Mouse (Mus musculus) ovary, adult 18-20 months (tissue): ENCODE results near the gene Borcs8.
A peak's percentile ranks its signal among the peaks of the same experiment; 100 is the strongest.

Experiments used
- DNase-seq: peaks from one replicate; pipeline ENCODE4 v3.0.0; 2022; ENCODE audit warnings: low spot score, mixed read lengths

Gene Borcs8

DNA sequence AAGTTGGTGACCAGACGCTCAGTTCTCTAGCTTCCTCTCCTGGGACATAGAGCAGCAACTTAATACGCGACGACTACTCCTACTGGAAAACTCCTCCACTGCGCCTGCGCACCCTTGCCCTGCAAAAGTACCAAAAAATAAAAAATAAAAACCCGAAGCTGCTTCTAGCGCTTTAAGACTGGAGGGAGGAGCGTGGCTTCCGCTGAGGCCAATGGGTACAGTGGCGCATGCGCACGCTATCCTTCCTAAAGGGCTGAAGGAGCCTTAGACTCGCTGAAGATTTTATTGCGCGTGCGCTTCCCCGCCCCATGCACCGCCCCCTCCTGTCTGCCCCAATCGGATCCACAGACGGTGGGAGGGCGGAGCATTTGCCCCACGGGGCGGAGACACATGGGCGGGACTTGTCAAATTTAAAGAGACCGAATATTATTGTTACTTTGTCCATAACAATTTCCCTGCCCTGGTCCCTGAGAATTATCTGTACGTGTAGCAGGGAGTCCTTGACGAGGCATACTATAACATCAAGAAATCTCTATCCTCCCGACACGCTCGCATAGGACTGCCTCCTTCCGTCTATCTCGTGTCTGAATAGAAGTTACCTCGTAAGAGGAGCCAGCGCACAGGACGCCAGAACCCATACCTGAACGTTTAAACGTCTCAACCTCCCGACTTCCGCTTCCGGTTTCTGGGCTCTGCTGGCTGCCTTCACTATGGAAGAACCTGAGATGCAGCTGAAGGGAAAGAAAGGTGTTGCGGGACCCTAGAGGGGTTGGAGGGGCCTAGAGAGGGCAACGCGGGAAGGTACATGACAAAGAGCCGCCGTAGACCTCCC is at the start of gene Borcs8, which contains the start of the genes Rfxank and Mef2b:
Borcs8 (plus strand) TSS at position 474 of the 832 bp plus-strand sequence.
Rfxank (minus strand) TSS at position 129 of the 832 bp plus-strand sequence.
Mef2b (plus strand) TSS at position 686 of the 832 bp plus-strand sequence.
- peak; percentile 99 for DNase-seq

DNA sequence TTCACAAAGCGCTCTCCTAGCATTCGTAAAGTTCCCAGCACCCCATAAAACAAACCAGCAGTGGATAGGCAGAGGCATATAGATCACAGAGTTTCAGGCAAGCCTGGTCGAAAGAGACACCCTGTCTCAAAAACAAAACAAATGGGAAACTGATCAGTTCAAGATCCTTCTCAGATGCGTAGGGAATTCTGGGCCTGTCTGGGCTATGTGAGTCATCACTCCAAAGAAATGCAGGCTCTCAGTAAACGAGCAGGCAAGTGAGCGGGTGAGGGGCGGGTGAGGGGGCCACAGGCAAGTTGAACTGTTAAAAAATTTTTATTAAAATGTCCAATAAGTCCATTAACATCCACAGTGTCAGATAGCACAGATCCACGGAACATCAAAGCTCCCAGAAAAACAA is 46.5 kb upstream of the Borcs8 start:
- no peak for DNase-seq

DNA sequence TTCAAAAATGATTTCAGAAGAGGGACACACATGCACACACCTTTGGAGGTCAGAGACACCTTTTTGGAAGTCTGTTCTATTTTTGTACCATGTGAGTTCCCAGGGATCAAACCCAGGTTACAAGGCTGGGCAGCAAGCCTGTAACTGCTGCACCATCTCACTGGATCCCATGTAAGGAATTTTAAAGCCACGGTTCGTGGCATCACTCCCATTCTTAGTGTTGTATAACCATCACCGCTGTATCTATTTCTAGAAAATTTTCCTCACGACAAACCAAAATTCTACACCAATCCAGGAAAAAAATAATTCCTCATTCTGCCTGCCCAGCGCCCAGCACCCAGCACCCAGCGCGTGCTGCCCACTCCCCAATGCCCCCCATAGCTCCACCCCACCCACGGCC is 40.0 kb upstream of the Borcs8 start:
- DNase-seq: no peak

DNA sequence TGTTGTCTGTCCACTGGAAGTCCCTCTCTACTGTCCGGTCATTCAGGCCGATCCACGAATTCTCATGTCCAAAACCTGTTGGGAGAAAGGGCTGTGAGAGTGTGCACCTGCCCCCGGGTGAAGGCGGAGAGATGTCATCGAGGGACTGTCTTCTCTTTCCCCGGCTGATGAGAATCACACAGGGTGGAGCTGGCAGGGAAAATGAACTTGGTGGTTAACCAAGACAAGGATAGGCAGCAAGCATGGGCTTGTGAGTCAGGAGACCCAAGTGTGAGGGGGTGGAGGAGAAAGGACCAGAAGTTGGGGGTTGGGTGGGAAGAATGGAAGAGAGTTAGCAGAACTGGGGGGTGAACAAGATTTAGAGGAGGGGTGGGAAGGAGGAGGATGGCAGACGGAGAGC is 39.1 kb upstream of the Borcs8 start:
- no peak for DNase-seq

DNA sequence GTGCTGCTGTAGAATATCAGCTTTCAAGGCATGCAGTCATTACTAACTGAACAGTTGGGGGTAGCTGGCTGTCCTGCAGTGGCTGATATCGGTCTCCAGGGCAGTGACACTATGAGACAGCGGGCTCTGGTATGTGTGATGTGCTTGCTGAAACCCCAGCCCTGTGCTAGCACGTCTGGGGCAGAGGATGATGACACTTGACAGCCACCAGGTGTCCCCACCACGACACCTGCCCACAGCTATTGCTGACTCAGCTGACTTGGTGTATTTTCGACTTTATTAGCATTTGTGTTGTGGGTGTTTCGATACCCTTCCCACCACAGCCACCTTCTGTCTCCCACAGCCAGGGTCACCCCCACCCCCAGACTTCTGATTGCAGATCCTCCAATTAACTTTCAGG is 34.8 kb upstream of the Borcs8 start:
- no peak for DNase-seq

DNA sequence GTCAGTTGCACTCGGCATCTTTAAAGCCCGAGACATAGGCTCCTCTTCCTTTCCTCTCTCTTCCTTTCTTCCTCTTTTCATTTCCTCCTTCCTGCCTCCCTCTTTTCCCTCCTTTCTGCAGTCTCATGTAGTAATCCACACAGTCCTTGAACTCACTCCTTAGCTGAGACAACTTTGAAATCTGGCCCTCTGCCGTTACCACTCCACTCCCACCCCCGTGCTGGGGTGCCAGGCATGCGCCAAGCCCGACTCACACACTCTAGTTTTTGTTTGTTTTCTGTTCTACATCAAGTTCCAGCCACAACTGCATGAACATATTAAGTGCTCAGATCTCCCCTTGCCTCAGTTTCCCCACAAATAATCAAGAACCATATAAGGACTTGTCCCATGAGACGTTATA is 34.4 kb upstream of the Borcs8 start:
- no peak for DNase-seq

DNA sequence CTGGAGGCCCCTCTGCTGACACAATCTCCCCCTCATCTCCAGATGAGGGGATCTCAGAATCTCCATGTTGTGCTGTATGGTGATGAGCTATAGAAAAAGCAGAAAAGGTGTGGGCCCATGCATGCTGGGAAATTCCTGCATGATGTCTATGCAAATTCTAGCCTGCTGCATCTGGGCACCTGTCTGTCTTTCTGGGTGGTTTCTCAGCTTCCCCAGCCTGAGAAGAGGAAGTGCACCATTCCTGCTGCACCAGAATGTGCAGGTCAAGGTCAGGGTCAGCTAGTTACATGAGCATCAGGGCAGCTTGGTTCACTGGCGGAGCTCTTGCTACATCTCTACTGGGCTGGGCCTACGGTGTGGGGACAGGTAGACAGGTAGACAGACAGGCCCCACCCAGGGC is 28.8 kb upstream of the Borcs8 start:
- DNase-seq: no peak

DNA sequence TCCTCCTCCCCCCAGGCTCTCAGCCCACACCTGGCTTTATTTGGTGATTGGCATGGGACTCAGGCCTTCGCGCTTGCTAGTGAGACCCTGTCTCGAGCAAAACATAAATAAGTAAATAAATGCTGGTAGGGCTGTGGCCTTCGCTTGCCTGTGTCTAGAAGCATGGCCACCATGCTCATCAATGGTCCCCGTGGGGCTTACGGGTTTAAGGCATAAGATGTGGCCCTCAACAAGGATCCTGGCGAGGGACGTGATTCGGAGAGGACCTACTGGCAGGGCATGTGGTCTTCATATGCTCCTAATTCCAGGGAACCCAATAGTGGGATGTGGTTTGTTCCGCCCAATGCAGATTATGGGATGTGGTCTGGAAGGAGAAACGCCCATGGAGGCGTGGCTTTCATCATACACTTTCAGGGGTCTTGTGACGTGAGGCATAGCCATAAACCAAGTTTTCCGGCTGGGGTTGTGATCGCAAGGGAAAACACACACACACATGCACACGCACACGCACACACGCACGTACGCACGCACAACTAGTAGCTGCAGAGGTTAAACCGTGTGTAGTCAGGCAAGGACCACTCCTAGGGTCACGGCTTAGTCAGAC is 28.0 kb upstream of the Borcs8 start:
- no peak for DNase-seq

DNA sequence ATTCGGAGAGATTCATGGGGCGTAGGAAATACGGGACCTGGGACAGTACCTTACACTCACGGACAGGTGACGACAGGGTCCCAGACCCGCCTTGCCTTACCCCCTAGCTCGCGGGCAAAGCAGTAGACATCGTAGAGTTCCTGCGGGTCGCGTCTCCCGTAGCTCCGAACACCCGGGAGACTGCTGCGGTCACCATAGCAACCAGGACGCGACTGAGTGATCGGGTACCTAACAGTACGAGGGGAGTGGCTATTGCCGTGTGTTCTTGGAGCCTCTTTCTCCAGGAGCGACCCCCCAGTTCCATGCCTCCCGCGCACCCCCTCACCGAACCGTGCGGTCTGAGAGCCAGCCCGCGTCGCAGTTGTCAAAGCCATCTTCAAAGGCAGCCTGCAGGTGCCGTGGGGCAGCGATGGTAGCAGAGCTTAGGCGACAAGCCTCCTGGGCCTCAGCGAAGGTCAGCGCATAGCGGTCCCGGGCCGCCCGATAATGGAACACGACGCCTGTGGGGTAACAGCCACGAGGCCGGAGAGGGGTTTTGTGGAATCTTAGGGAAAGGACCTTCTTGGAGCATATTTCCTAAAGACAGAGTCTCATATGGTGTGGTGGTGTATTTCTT is 26.8 kb upstream of the Borcs8 start:
- DNase-seq: no peak

DNA sequence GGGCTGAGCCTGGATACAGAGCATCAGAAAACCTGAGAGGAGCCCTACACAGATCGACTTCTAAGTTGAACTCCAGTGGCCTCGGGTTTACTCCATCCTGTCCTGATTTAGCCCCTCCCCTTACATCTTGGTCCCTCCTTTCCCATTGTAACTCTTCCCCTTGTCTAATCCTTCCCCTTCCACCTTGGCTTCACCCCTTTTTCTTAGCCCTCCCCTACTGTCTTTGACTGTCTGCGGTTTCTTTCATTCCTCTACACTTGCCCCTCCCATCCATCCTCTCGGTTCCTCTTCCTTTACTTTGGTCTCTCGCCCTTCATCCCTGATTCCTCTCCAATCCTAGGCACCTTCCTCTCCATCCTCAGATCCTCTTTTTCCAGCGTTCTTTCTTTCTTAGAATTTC is 24.8 kb upstream of the Borcs8 start:
- DNase-seq: no peak

DNA sequence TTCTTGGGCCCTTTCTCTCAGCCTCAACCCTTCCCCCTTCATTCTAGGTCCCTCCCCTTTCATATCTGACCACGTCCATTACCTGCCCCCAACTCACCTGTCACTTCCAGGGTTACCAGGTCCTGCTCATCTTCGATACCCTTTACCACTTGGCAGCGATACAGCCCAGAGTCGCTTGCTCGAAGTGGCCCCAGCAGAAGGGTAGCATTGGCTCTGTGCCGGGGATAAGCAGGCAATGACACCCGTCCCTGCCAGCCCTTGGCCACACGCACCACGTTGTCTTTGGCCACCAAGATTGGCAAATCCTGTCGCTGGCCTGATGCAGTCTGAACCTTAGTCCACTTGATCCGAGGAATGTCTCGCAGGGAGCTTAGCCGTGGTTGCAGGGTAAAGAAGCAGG is 24.4 kb upstream of the Borcs8 start:
- no peak for DNase-seq

DNA sequence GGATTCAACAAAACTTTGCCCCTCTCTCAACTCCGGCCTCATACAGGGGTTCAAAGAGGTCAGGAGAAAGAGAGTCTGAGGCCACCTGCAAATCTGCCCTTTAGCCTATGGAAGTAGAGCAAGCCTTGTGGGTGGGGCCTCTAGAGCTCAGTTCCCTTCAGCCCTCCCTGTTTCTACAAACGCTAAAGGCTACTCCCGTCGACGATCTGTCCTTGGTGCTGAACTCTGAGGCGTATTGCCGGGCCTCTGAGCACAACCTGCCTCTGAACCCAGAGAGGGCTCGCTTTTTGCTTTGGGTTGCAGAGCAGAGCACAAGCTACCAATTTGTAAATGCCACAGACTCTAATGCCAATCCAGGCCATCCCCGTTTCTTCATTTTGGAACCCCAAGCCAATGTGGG is 21.7 kb upstream of the Borcs8 start:
- DNase-seq: no peak

DNA sequence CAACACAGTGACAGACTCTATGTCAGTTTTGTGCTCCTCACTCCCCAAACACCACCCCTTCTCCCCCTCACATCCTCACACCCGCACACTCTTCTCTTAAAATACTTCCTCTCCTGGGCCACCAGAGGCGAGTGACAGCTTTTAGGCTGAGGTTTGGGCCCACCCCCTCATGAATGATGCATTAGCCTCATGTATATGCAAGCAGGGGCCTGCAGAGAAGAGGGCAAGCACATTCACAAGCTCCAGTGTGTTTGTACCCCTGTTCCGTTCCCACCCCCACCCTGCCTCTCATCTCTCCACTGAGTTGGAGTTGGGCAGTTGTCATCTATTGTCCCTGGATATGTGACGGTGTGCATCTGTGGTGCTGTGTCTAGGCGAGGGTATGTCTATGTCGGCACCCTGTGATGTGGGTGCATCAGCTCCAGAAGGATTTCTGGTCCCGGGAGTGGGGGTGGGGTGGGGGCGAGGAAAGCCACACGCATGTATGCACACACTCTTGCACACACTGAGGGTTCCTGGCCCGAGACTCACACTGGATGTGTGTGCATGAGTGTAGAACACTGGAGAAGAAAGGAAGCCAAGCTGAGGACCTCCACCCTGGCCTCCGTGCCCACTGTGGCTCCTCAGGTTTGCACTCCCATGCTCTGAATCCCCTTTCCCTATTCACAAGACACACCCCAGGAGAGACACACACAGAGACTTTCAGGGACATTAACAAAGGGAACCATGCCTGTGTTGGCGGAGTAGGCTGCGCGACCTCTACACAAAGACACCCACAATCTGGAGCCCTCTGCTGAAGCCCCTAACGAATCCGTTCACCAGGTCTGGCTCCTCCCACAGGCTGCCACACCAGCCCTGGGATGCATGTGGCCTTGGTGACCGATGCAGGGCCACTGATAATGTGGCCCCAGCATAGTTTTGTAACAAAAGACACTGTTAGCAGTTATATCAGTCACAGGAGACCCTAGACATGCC is 20.3 kb upstream of the Borcs8 start:
- DNase-seq: no peak

DNA sequence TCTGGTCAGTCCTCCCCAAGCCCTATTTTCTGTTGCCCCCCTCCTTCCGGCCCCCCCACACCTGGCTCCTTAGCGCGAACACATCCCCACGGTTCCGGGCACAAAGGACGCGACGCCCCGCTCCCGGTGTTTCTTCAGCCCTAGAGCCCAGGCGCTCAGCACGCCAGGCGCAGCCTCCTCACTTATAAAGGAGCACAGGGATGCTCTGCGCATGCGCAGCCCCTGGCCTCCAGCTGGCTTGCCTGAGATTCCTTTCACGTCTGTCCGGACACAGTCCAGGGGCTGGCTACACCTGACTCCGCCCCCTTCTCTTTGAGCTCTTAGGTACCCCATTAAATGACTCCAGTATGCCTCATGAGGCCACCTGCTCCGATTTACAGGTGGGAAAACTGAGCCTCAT is 18.6 kb upstream of the Borcs8 start, which contains the start of gene Ncan:
Ncan (minus strand) TSS at position 207 of the 400 bp plus-strand sequence.
- peak; percentile 25 for DNase-seq

DNA sequence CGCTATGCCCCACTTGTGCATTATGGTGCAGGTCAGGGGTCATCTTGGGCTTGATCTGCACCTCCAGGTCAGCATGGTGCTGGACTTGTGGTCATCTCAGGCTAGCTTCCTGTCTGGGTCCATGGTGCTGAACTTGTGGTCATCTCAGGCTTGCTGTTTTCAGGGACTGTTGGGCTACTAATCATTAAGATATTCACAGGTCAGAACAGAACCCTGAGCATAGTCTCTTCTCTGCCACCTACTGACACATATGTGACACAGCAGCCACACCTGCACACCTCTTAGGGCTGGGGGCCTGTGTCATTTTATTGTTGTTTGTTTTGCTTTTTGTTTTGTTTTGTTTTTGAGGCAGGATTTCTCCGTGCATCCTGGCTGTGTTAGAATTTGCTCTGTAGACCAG is 16.4 kb upstream of the Borcs8 start:
- no peak for DNase-seq

DNA sequence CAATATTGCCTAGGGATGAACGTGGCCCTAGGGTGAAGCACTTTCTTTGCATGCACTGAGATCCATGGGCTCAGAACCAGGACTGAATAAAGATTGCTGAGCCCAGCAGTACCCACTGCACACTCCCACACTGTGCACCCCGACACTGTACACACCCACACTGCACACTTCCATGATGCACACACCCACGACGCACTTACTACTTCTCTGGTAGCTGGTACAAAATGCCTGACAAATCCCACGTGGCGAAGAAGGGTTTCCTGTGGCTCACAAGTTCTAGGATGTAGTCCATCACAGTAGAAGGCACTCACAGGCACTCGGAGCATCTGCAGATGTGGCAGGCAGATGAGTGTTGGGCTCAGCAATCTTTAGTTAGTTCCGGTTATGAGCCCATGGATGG is 14.3 kb upstream of the Borcs8 start:
- DNase-seq: no peak

DNA sequence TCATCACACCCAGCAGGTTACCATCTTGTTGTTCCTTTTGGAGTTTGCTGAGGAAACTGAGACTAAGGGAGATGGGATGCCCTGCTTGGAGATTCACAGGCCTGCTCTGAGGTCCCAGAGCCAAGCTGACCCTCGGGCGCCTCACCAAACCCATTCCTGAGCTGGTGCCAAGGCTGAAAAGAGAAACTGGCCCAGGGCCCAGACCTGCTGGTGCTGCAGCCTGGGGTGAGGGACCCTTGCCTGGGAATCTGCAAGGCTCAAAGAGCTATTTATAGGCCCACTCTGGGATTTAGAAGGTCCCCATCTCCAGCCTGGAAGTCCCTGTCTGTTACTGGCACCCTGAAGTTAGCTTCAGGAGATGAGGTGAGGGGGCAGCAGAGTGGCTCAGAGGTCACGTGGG is 10.9 kb upstream of the Borcs8 start:
- DNase-seq: peak; percentile 46

DNA sequence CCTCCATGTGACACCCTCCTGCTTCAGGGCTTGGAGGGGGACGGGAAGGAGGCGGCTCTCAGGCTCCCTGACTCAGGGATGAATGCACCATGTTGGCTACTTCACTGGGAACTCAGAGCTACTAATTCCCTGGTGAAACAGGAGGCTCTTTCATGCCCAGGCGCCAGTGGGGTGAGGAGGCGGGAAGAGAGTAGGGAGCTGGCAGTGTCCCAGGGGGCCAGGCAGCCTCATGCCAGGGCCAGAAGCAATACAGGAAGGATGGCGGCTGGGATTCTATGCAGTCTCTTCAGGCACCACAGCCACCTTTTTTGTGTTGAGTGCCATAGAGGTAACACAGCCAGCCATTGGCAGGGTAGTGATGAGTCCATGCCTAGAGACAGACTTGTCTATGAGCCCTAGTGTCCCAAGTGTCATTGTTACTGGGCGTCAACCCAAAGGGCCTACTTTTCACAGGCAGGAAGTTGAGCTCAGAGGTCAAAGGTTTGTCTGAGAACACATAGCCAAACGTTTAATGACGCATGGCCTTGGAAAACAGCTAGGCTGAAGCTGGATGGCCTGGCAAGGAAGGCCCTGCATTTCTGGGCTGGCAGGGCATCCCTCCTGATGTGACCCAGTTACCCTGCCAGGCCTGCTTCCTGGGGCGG is 9.9 kb upstream of the Borcs8 start:
- no peak for DNase-seq

DNA sequence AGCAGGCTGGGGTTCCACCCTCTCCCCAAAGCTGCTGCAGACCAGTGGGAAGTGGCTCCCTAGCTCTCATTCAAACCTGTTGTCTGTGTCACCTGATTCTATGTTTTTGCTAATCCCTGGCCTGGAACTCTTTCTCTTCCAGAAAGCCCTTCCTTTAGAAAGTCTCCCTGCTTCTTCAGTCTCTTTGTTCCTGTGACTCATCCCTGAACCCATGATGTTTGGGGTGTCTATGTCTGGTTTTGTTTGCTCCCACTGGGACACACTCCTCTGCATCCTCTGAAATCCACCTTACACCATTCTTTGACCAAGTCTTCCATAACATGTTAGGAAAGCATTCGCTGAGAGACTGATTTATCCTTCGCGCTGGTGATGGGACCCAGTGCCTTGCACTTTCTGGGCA is 9.2 kb upstream of the Borcs8 start:
- DNase-seq: no peak

DNA sequence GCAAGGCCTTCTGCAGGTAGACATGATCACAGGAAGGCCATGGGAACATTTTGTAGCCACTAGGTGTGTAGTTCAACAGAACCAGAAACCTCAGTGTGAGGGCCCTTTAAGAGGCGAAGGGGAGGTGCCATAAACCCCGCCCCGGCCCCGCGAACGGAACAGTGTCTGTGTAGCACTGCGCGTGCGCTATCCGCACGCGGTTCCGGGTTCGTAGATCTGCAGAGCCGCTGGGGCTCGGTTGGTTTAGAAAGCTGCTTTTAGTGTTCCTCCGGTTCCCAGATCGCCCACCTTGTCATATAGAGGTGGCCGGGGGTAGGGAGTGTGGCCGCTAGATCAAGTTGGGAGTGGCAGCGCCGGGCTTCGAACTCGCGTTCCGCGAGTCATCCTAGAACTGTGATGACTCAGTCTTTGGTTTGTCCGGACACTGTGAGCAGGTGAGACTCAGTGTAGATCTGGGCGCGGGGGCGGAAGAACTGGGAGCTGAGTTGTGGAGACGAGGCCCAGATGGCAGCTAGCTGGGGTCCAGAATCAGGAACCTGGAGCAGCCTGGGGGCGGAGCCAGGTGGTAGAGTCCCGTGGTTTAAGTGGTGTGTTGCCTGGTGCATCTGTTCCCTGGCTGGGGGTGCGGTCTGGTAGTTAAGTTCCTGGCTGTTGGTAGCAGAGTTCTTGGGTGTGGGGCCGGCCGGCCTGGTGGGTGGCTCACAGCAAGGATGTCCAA is 8.0 kb upstream of the Borcs8 start, which contains the start of gene Nr2c2ap:
Nr2c2ap (plus strand) TSS at position 168 of the 718 bp plus-strand sequence.
- DNase-seq: peak; percentile 60

DNA sequence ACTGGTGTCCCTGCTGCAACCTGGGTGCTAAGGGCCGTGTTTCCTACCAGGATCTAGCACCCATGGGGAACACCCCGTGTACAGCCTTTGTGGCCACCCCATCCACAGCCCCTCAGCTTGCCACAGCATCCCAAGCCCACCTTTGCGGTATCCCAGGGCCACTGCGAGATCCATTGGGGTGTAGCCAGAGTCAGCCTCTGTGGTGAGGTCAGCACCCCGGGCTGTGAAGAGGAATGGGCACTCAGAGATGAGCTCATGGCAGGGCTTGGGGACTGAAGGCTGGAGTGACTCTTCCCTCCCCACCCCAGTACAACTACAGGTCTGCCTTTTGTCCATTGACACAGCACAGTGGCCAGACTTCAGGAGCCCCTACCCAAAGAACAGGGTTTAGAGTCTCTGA is 5.2 kb upstream of the Borcs8 start:
- DNase-seq: no peak
